Mouse (Mus musculus): ENCODE results near the gene Them7. TPM values are rescaled to one million over a fixed set of nuclear protein-coding genes. Genes with fewer than 3 reads are reported as not detected.

The Them7 gene
- total and polyA plus RNA-seq, 3 experiments = not detected

DNA sequence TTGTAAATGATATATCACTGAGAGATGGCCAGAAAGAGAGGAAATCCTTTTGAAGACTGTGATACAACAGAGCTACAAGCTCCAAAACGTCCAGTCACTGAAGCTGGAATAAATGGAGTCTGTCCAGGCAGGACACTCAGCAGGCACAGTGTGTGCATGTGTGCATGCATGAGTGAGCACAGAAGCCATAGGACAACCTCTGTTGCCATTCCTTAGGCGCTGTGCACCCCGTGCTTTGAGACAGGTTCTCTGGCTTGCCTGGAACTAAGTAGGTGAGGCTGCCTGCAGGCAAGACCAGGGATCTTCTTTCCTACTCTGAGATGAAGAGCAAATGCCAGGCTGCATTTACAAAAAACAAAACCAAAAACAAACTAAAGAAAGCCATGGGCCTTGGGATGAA, 160.9 kb downstream of the Them7 start:
- Histone ChIP-seq H3K27me3 (ENCODE audit: control insufficient read depth in 1 of 2, insufficient read depth in 2 of 2, low read length in 2 of 2) (no peaks in the 10 kb centered on the region), H3K27ac (ENCODE audit: control insufficient read depth, low read depth, low read length) (no peak overlapping the region), H3K4me3 (ENCODE audit: control insufficient read depth in 1 of 2, insufficient read depth in 1 of 2, low read depth in 2 of 2, low read length in 2 of 2) (no peak overlapping the region), H3K4me1 (ENCODE audit: control insufficient read depth in 1 of 2, insufficient read depth in 2 of 2, low read length in 2 of 2) (peaks cover 0 to 8% of the 10 kb centered on the region in 2 experiments; a peak in 1 of 4 replicates), H3K79me2 (ENCODE audit: control insufficient read depth, insufficient read depth, low read length, poor library complexity) (no peaks in the 10 kb centered on the region), H3K36me3 (ENCODE audit: control insufficient read depth in 1 of 2, insufficient read depth in 2 of 2, low read length in 2 of 2) (peaks cover 3 to 20% of the 10 kb centered on the region in 2 experiments; a peak in 3 of 4 replicates), H3K9ac (ENCODE audit: control insufficient read depth, low read depth, low read length, poor library complexity, severe bottlenecking) (no peak overlapping the region), H3K9me3 (replicated peaks; ENCODE audit: insufficient read depth, low read length) (no peaks in the 10 kb centered on the region)
- no peak for DNase-seq (ENCODE audit: low read depth, low spot score)
- no peak for TF ChIP-seq KAT2A (conservative IDR thresholded peaks at IDR 0.05; ENCODE audit: low read depth, low read length)
- no peak for TF ChIP-seq JUND (IDR thresholded peaks at IDR 0.05; ENCODE audit: low read depth, low read length)
- no peak for TF ChIP-seq TCF12 (IDR thresholded peaks at IDR 0.05; ENCODE audit: low read depth, low read length)
- no peak for TF ChIP-seq MEF2A (IDR thresholded peaks at IDR 0.05; ENCODE audit: extremely low read depth, insufficient replicate concordance, low read depth, low read length, poor library complexity, severe bottlenecking)
- TF ChIP-seq HCFC1 (IDR thresholded peaks at IDR 0.05; ENCODE audit: low read depth, low read length) = no peak
- TF ChIP-seq ZNF384 (IDR thresholded peaks at IDR 0.05; ENCODE audit: low read depth, low read length) = no peak
- no peak for TF ChIP-seq NELFE (IDR thresholded peaks at IDR 0.05; ENCODE audit: low read depth, low read length)
- no peak for TF ChIP-seq ELF1 (IDR thresholded peaks at IDR 0.05; ENCODE audit: low read depth, low read length)
- no peak for TF ChIP-seq MXI1 (IDR thresholded peaks at IDR 0.05; ENCODE audit: low read depth, low read length)
- no peak for TF ChIP-seq MYC (IDR thresholded peaks at IDR 0.05; ENCODE audit: low read depth, low read length)
- no peak for TF ChIP-seq TAL1 (IDR thresholded peaks at IDR 0.05; ENCODE audit: low read length)
- no peak for TF ChIP-seq ZC3H11A (IDR thresholded peaks at IDR 0.05; ENCODE audit: low read depth, low read length)
- TF ChIP-seq UBTF (IDR thresholded peaks at IDR 0.05; ENCODE audit: borderline replicate concordance, insufficient read depth, low read depth, low read length) = no peak

GRCm38 (mm10) chr2:105386418-105386817, 162.3 kb downstream of the Them7 start:
- H3K27me3 ChIP-seq (ENCODE audit: control insufficient read depth in 1 of 2, insufficient read depth in 2 of 2, low read length in 2 of 2) = no peaks in the 10 kb centered on the region
- TF ChIP-seq POLR2A (IDR thresholded peaks at IDR 0.05; ENCODE audit: control insufficient read depth in 1 of 2, insufficient read depth in 1 of 2, low read depth in 1 of 2, low read length in 2 of 2, poor library complexity in 1 of 2) (no peak), ELF1 (IDR thresholded peaks at IDR 0.05; ENCODE audit: low read depth, low read length) (no peak), CTCF (IDR thresholded peaks at IDR 0.05 in 2 of 3, conservative IDR thresholded peaks at IDR 0.05 in 1 of 3; ENCODE audit: control insufficient read depth in 1 of 3, insufficient read depth in 1 of 3, low read depth in 2 of 3, low read length in 3 of 3, poor library complexity in 1 of 3, severe bottlenecking in 1 of 3) (no peak), MAX (IDR thresholded peaks at IDR 0.05; ENCODE audit: low read length) (no peak), ZC3H11A (IDR thresholded peaks at IDR 0.05; ENCODE audit: low read depth, low read length) (no peak), POLR2AphosphoS2 (IDR thresholded peaks at IDR 0.05; ENCODE audit: low read length) (no peak), TAL1 (IDR thresholded peaks at IDR 0.05; ENCODE audit: low read length) (no peak), RAD21 (IDR thresholded peaks at IDR 0.05; ENCODE audit: low read depth, low read length) (no peak), USF2 (IDR thresholded peaks at IDR 0.05; ENCODE audit: borderline replicate concordance in 1 of 2, insufficient read depth in 1 of 2, low read depth in 1 of 2, low read length in 2 of 2) (no peak), ZNF384 (IDR thresholded peaks at IDR 0.05; ENCODE audit: low read depth, low read length) (no peak), UBTF (IDR thresholded peaks at IDR 0.05; ENCODE audit: borderline replicate concordance, insufficient read depth, low read depth, low read length) (no peak), KAT2A (conservative IDR thresholded peaks at IDR 0.05; ENCODE audit: low read depth, low read length) (no peak), GABPA (IDR thresholded peaks at IDR 0.05; ENCODE audit: low read depth, low read length) (no peak), MYC (IDR thresholded peaks at IDR 0.05; ENCODE audit: low read depth, low read length) (no peak), CHD2 (IDR thresholded peaks at IDR 0.05; ENCODE audit: low read length) (no peak), NRF1 (IDR thresholded peaks at IDR 0.05; ENCODE audit: insufficient read depth, low read depth, low read length, poor library complexity, severe bottlenecking) (no peak)
- no peaks in the 10 kb centered on the region for H3K79me2 ChIP-seq (ENCODE audit: control insufficient read depth, insufficient read depth, low read length, poor library complexity)
- no peak for DNase-seq (ENCODE audit: low read depth, low spot score)
- no peaks in the 10 kb centered on the region for H3K9me3 ChIP-seq (replicated peaks; ENCODE audit: insufficient read depth, low read length)
- no peak overlapping the region for H3K27ac ChIP-seq (ENCODE audit: control insufficient read depth, low read depth, low read length)
- no peak overlapping the region for H3K4me3 ChIP-seq (ENCODE audit: control insufficient read depth in 1 of 2, insufficient read depth in 1 of 2, low read depth in 2 of 2, low read length in 2 of 2)
- peaks cover 8 to 14% of the 10 kb centered on the region in 2 experiments for H3K4me1 ChIP-seq (ENCODE audit: control insufficient read depth in 1 of 2, insufficient read depth in 2 of 2, low read length in 2 of 2)
- no peak overlapping the region for H3K9ac ChIP-seq (ENCODE audit: control insufficient read depth, low read depth, low read length, poor library complexity, severe bottlenecking)
- peaks cover 12 to 23% of the 10 kb centered on the region in 2 experiments for H3K36me3 ChIP-seq (ENCODE audit: control insufficient read depth in 1 of 2, insufficient read depth in 2 of 2, low read length in 2 of 2)
